In genomic region chr2:144555820-144556552, GRCm38 (mm10) we compare ENCODE assay signal across 8 mouse cellular contexts. TPM values are rescaled to one million over a fixed set of nuclear protein-coding genes. Genes with fewer than 3 reads are reported as not detected.
DNase-seq lines count a peak whose midpoint lies in the region; ATAC-seq lines count a peak whose summit lies in the region.

TSS of gene Sec23b (plus strand) at chr2:144556229.

- DNase-seq in adipocyte (ENCODE audit: low spot score), result peak; percentile 98
- DNase-seq in embryo, embryonic 10 days (ENCODE audit: low spot score), result peak; percentile 99
- DNase-seq in gastrocnemius, postnatal 10 days, result peak; percentile 94
- peak; percentile 98 for DNase-seq in induced T-regulatory cell, adult 2 months (ENCODE audit: low read depth)
- DNase-seq in left cerebral cortex, adult 9 months (ENCODE audit: low spot score in 2 of 2), result peak; percentile 90 to 98
- DNase-seq in right cerebral cortex, postnatal 14 days, result peak; percentile 94
- DNase-seq in urinary bladder, postnatal 36 days (ENCODE audit: low spot score in 2 of 2), result peak; percentile 97 to 98

- ATAC-seq in megakaryocyte progenitor cell, adult 5-6 weeks (replicated peaks; ENCODE audit: poor library complexity), result peak; percentile 92

RNA-seq across cellular contexts. Expression of gene Sec23b, which starts in this region (rescaled TPM):
- total RNA-seq in gastrocnemius, postnatal 10 days (2021), result 10 to 100 TPM; 15.1 to 21.3 TPM
- total RNA-seq in megakaryocyte progenitor cell, adult 5-6 weeks (2015), result 53.3 and 66.8 TPM in 2 replicates
- 118 and 125 TPM in 2 replicates for total RNA-seq in megakaryocyte progenitor cell, adult 5-6 weeks (2017)

Comparison
In these comparisons a context has a peak if more than half of its experiments do, and no peak if none do; other contexts are left out.
1. Peak in every context shown above with its lines: DNase-seq and ATAC-seq.